Mouse (Mus musculus) limb, embryonic 13.5 days (tissue): ENCODE measurements around the gene Cutal. TPM values are rescaled to one million over a fixed set of nuclear protein-coding genes. Genes with fewer than 3 reads are reported as not detected.

Source experiments
- ATAC-seq: fragments of 200-750 bp; cut with Nextera tagmentation; 2 replicates; pipeline ENCODE4 v1.8.0; 2017; ENCODE audit warnings: low read depth, moderate number of reproducible peaks, moderate TSS enrichment; ENCODE audit not compliant: low FRiP score
- H3K27ac ChIP-seq: fragments of 300-500 bp; sonication (generic); 2 replicates; pipeline ENCODE4 v1.5.1; 2015; ENCODE audit warnings: inconsistent platforms, mild to moderate bottlenecking, moderate library complexity
- H3K27me3 ChIP-seq: fragments of 300-500 bp; sonication (generic); 2 replicates; pipeline ENCODE4 v1.6.1; 2015; ENCODE audit warnings: mild to moderate bottlenecking, inconsistent platforms
- H3K36me3 ChIP-seq: fragments of 300-500 bp; sonication (generic); 2 replicates; pipeline ENCODE4 v1.6.1; 2015; ENCODE audit warnings: inconsistent platforms, mild to moderate bottlenecking, moderate library complexity
- H3K4me1 ChIP-seq: fragments of 300-500 bp; sonication (generic); 2 replicates; pipeline ENCODE4 v1.6.1; 2015; ENCODE audit warnings: inconsistent platforms
- H3K4me2 ChIP-seq: fragments of 300-500 bp; sonication (generic); replicated peaks from 2 replicates; pipeline ENCODE4 v1.6.1; 2015; ENCODE audit warnings: inconsistent platforms, mild to moderate bottlenecking, moderate library complexity
- H3K4me3 ChIP-seq: fragments of 300-500 bp; sonication (generic); 2 replicates; pipeline ENCODE4 v1.5.1; 2015; ENCODE audit warnings: moderate library complexity, mild to moderate bottlenecking, inconsistent platforms
- H3K9ac ChIP-seq: fragments of 300-500 bp; sonication (generic); 2 replicates; pipeline ENCODE4 v1.6.1; 2015; ENCODE audit warnings: mild to moderate bottlenecking, inconsistent platforms
- H3K9me3 ChIP-seq: fragments of 300-500 bp; sonication (generic); 2 replicates; pipeline ENCODE4 v1.6.1; 2016; ENCODE audit warnings: inconsistent platforms
- WGBS: fragments of 180-500 bp; shearing (Covaris S2); methylation state at CpG from one replicate; pipeline ENCODE4 v1.1.7; 2015; 5-methylcytosine and 5-hydroxymethylcytosine counted together
- polyA plus RNA-seq: library from polyadenylated mRNA; unstranded; fragments of >200 nt; fragmentation: Nextera tagmentation; extraction: Ambion mirVana; gene quantifications from 2 replicates; pipeline ENCODE4 v1.2.1, GENCODE M21; 2015

The Cutal gene
- polyA plus RNA-seq, 1 experiment from 2014 or later = 0.09 TPM

DNA sequence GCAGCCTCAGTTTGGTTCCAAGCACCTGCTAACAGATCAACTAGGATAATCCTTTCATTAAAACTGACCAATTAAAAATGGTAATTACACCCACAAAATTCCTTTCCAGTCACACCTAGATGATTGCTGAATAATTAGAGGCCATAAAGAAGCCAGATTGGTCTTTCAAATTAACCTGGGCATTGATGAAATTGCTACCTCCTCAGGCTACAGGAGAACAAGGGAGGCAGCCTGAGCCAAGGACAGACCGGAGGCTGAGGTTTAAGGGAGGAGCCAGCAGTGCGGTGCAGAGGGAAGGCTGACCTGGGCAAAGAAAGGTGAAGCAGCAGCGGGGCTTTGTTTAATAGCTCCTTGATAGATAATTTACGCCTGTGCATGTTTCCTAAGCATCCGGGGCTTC lies 63.3 kb downstream of the Cutal start:
- Histone ChIP-seq H3K9me3 (no peaks in the 10 kb centered on the region), H3K4me1 (peaks cover 42% of the 10 kb centered on the region), H3K27ac (no peak overlapping the region), H3K4me2 (no peak overlapping the region), H3K36me3 (no peaks in the 10 kb centered on the region), H3K4me3 (no peak overlapping the region), H3K27me3 (peaks cover 28% of the 10 kb centered on the region), H3K9ac (no peak overlapping the region)
- ATAC-seq = no peak
- WGBS = 13% methylated on average over 5 of the region's 5 CpGs

DNA sequence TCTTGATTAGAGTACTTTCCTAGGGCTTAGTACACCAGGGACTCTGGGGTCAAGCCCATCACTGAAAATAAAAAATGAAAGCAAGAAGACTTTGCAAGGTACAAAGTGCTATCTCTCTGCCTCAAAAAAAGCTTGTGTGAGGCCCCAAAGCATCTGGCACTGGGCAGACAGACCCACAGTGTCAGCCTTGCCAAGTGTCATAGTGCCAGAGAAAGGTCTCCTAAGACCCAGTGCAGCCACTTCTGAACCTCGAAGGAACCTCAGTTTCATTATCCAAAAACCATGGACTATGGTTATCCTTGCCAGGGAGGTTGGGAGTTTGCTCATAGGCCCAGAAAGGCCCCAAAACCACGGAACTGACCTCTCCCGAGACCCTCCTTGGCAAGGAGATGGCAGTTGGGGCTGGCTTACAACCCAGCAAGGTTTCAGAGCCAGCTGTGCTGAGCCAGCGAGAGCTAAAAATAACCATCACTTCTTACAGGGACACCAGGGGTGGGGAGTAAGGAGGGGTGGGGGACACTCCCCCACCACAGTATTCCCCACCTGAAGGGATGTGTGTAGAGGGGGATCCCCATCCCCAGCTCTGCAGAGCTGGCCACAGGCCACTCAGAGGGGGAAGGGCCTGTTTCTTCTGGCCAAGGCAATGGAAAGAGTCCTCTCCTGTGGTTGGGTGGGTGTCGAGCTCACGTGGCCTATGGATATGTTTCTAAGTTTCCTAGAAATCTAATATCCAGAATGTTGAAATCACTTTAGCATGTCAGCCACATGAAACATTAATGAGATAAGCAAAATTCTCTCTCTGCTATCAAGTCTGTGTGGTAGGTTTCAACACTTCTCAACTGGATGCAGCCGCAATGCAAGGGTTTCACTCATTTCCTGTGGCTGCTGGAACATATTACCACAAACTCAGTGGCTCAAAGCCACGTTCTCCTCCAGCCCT lies 64.3 kb downstream of the Cutal start:
- H3K4me1 ChIP-seq = peaks cover 42% of the 10 kb centered on the region
- H3K36me3 ChIP-seq = no peaks in the 10 kb centered on the region
- peaks cover 38% of the 10 kb centered on the region for H3K27me3 ChIP-seq
- no peak overlapping the region for H3K9ac ChIP-seq
- 0 out of 2 replicates have a peak overlapping the region, but pooled peaks have one; percentile 39 for H3K27ac ChIP-seq
- 55% methylated on average over 8 of the region's 8 CpGs for WGBS
- no peaks in the 10 kb centered on the region for H3K9me3 ChIP-seq
- no peak overlapping the region for H3K4me3 ChIP-seq
- H3K4me2 ChIP-seq = peak overlapping the region; percentile 25
- ATAC-seq = peak; percentile 78; the same call in 1 of the 2 replicates

DNA sequence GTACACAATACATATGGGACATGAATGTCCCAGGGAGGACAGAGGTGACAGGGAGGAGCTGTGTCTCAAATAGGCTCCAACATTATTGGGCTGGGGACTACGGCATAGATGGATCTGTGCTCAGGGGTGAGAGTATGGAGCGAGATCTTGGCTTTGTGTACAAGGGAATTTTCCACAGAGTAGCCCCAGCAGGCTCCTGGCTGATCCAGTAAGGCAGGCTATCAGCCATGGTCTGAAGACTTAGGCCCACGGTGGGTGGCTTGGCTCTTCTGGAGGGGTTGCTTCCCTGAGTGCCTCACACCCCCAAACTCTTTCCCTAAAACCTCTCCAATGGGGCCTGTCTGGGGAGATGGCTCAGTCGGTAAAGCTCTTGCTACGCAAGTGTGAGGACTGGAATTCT lies 66.0 kb downstream of the Cutal start:
- 74% methylated on average over 5 of the region's 5 CpGs for WGBS
- no peaks in the 10 kb centered on the region for H3K9me3 ChIP-seq
- no peak for ATAC-seq

DNA sequence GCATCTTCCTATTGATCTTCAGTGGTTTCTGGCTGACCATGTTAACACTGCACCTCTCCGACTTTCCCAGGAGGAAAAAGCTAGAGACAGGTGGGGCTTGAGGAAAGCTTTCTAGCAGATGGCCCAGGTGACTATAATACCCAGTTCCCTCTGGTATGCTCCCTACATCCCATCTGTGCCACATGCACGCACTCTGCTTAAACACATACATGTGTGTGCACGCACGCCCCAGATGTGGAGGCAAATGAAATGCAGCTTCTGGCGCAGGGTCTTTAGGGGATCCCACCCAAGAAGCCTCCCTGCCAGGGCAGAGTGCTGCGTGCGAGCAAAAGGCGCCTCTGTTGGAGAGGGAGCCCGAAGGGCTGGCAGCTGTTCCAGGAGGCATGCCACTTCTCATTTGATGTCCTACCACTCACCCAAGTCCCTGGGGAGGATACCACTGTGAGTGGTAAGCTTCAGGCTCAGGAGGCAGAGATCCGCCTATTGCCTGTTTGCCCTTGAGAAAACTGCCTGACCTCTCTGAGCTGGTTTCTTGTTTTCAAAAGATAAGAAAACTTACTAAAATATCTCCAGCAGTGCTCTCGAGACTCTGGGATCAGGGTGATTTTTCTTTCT lies 67.0 kb downstream of the Cutal start:
- WGBS = 43% methylated on average over 11 of the region's 11 CpGs
- Histone ChIP-seq H3K36me3 (no peaks in the 10 kb centered on the region), H3K4me1 (peaks cover 44% of the 10 kb centered on the region)

More for the DNA sequence above, 66.0 kb downstream of the Cutal start:
- H3K4me2 ChIP-seq = no peak overlapping the region
- H3K9ac ChIP-seq = no peak overlapping the region
- no peak overlapping the region for H3K4me3 ChIP-seq
- H3K4me1 ChIP-seq = peaks cover 44% of the 10 kb centered on the region
- H3K36me3 ChIP-seq = no peaks in the 10 kb centered on the region
- peaks cover 43% of the 10 kb centered on the region for H3K27me3 ChIP-seq
- H3K27ac ChIP-seq = no peak overlapping the region

More for the DNA sequence above, 67.0 kb downstream of the Cutal start:
- no peak overlapping the region for H3K27ac ChIP-seq
- ATAC-seq = peak; percentile 52; the same call in 1 of the 2 replicates
- no peak overlapping the region for H3K4me2 ChIP-seq
- peaks cover 46% of the 10 kb centered on the region for H3K27me3 ChIP-seq
- no peak overlapping the region for H3K4me3 ChIP-seq
- no peaks in the 10 kb centered on the region for H3K9me3 ChIP-seq
- H3K9ac ChIP-seq = no peak overlapping the region

Other genes with a start within 250 kb of the Cutal start
- gene Gapvd1, start 119.2 kb upstream of the Cutal start, polyA plus RNA-seq = 89.7 and 97.3 TPM in 2 replicates
- gene Hspa5, start 102.4 kb upstream of the Cutal start, polyA plus RNA-seq = 842 and 937 TPM in 2 replicates
- gene Rabepk, start 74.5 kb upstream of the Cutal start, polyA plus RNA-seq = 37.8 and 41.4 TPM in 2 replicates
- gene Fbxw2, start 48.1 kb upstream of the Cutal start, polyA plus RNA-seq = 93.1 and 93.4 TPM in 2 replicates
- gene Gm34653, start 41.4 kb upstream of the Cutal start, polyA plus RNA-seq = 0.09 TPM in 1 of 2 replicates, not detected in the other
- 101 and 102 TPM in 2 replicates for gene Psmd5, start 572 bp downstream of the Cutal start, polyA plus RNA-seq
- gene Phf19, start 39.6 kb downstream of the Cutal start, polyA plus RNA-seq = 1.6 and 2.6 TPM in 2 replicates
- gene Traf1, start 87.4 kb downstream of the Cutal start, polyA plus RNA-seq = 3.3 TPM in 2 replicates
- gene Hc, start 187.0 kb downstream of the Cutal start, polyA plus RNA-seq = 0.10 TPM in 1 of 2 replicates, not detected in the other
- 0.28 and 0.60 TPM in 2 replicates for gene AI182371, start 227.1 kb downstream of the Cutal start, polyA plus RNA-seq
- gene Cntrl, start 235.1 kb downstream of the Cutal start, polyA plus RNA-seq = 27.2 and 27.3 TPM in 2 replicates